Mouse (Mus musculus) limb, embryonic 10.5 days (tissue): Measurements from ENCODE around the gene Elobl. TPM values are rescaled to one million over a fixed set of nuclear protein-coding genes. Genes with fewer than 3 reads are reported as not detected.

ENCODE experiments used
- DNase-seq: peaks from one replicate; pipeline ENCODE4 v3.0.0-alpha.2; 2017; ENCODE audit warnings: low spot score
- H3K27ac ChIP-seq: fragments of 300-500 bp; sonication (generic); 2 replicates; pipeline ENCODE4 v1.5.1; 2016; ENCODE audit warnings: mild to moderate bottlenecking
- H3K27me3 ChIP-seq: fragments of 300-500 bp; sonication (generic); 2 replicates; pipeline ENCODE4 v1.6.1; 2016; ENCODE audit warnings: low read depth, mild to moderate bottlenecking; ENCODE audit not compliant: poor library complexity, severe bottlenecking
- H3K36me3 ChIP-seq: fragments of 300-500 bp; sonication (generic); 2 replicates; pipeline ENCODE4 v1.6.1; 2016; ENCODE audit warnings: mild to moderate bottlenecking, moderate library complexity
- H3K4me1 ChIP-seq: fragments of 300-500 bp; sonication (generic); 2 replicates; pipeline ENCODE4 v1.6.1; 2016
- H3K4me3 ChIP-seq: fragments of 300-500 bp; sonication (generic); 2 replicates; pipeline ENCODE4 v1.5.1; 2016; ENCODE audit warnings: mild to moderate bottlenecking, moderate library complexity
- H3K9me3 ChIP-seq: fragments of 300-500 bp; sonication (generic); replicated peaks from 2 replicates; pipeline ENCODE4 v1.6.1; 2016; ENCODE audit warnings: mild to moderate bottlenecking
- WGBS: fragments of 180-500 bp; shearing (Covaris S2); methylation state at CpG from one replicate; pipeline ENCODE4 v1.1.7; 2016; 5-methylcytosine and 5-hydroxymethylcytosine counted together
- polyA plus RNA-seq: library from polyadenylated mRNA; unstranded; fragments of >200 nt; fragmentation: Nextera tagmentation; extraction: Ambion mirVana; gene quantifications from 2 replicates; pipeline ENCODE4 v1.2.1, GENCODE M21; 2016

Elobl gene
- polyA plus RNA-seq, 1 experiment from 2014 or later = not detected

DNA sequence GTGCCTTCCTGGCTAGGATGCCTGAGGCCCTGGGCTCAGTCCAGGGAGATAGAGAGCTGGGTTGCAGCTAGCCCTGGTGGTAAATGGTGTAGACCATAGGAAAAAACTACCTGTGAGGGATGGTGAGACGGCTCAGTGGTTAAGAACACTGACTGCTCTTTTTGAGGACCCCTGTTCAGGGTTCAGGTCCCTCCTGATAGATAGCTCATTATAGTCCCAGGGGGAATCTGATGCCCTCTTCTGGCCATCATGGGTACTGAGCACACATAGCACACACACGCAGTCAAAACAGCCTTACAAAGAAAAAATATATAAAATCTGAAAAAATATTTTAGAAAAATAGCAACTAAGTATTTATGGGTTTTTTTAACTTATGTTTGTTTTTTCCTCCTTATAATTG, 9.6 kb upstream of the Elobl start:
- H3K27me3 ChIP-seq = no peaks in the 10 kb centered on the region
- peaks cover 7% of the 10 kb centered on the region for H3K4me1 ChIP-seq
- WGBS = 94% methylated on average over 2 of the region's 2 CpGs
- no peak overlapping the region for H3K4me3 ChIP-seq
- peaks cover 23% of the 10 kb centered on the region for H3K36me3 ChIP-seq
- H3K9me3 ChIP-seq = no peaks in the 10 kb centered on the region
- no peak for DNase-seq
- no peak overlapping the region for H3K27ac ChIP-seq

- H3K27me3 ChIP-seq = no peaks in the 10 kb centered on the region
- peaks cover 14% of the 10 kb centered on the region for H3K36me3 ChIP-seq
- 2% methylated on average over 62 of the region's 62 CpGs for WGBS
- peak overlapping the region; percentile 82 for H3K4me3 ChIP-seq
- peak overlapping the region; percentile 95 for H3K27ac ChIP-seq
- DNase-seq = peak; percentile 95
- no peaks in the 10 kb centered on the region for H3K9me3 ChIP-seq
- peaks cover 7% of the 10 kb centered on the region for H3K4me1 ChIP-seq
These were observed 7.3 kb upstream of the Elobl start for GRCm38 (mm10) chr11:88973776-88974701.

- DNase-seq = no peak
- WGBS = 35% methylated on average over 2 of the region's 2 CpGs
These were observed 3.5 kb upstream of the Elobl start, which contains the start of gene Coil for GRCm38 (mm10) chr11:88970202-88970732. Gene Coil (plus strand): TSS chr11:88970252.

DNA sequence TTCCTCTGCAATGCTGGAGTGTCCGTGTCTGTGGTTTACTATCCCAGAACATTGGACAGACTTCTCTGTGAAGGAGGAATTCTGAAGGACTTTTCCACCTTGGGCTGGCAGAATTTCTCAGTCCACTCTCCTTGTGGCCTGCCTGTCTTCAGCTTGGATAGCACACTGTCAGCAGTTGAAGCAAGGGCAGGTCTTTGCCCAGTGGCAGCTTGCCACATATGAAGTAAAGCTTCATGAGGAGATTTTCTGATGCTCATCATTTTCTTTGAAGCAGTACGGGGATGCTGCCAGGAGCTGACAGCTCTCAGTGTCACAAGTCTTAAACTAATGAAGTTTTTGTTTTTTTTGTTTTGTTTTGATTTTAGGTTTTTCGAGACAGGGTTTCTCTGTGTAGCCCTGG, 7.9 kb downstream of the Elobl start:
- DNase-seq = no peak
- 83% methylated on average over 3 of the region's 3 CpGs for WGBS
- Histone ChIP-seq H3K4me3 (no peak overlapping the region), H3K9me3 (no peaks in the 10 kb centered on the region), H3K36me3 (no peaks in the 10 kb centered on the region), H3K27me3 (no peaks in the 10 kb centered on the region), H3K27ac (no peak overlapping the region), H3K4me1 (peaks cover 13% of the 10 kb centered on the region)

More at GRCm38 (mm10) chr11:88970202-88970732, 3.5 kb upstream of the Elobl start, which contains the start of gene Coil:
- Histone ChIP-seq H3K4me1 (peaks cover 7% of the 10 kb centered on the region), H3K27me3 (no peaks in the 10 kb centered on the region), H3K9me3 (no peaks in the 10 kb centered on the region), H3K27ac (no peak within 1 kb of the TSS), H3K4me3 (no peak within 1 kb of the TSS), H3K36me3 (no peaks in the 10 kb centered on the region)

GRCm38 (mm10) chr11:88955217-88955969, 11.3 kb downstream of the Elobl start, which contains the start of gene Scpep1:
Gene Scpep1 (minus strand): TSS chr11:88955465.
- H3K4me3 ChIP-seq = peak within 1 kb of the TSS; percentile 63
- H3K27ac ChIP-seq = peak within 1 kb of the TSS; percentile 89
- peaks cover 16% of the 10 kb centered on the region for H3K4me1 ChIP-seq
- peak; percentile 95 for DNase-seq
- no peaks in the 10 kb centered on the region for H3K9me3 ChIP-seq
- H3K27me3 ChIP-seq = no peaks in the 10 kb centered on the region
- whole genome bisulfite sequencing = 6% methylated on average over 34 of the region's 34 CpGs
- H3K36me3 ChIP-seq = peaks cover 22% of the 10 kb centered on the region

DNA sequence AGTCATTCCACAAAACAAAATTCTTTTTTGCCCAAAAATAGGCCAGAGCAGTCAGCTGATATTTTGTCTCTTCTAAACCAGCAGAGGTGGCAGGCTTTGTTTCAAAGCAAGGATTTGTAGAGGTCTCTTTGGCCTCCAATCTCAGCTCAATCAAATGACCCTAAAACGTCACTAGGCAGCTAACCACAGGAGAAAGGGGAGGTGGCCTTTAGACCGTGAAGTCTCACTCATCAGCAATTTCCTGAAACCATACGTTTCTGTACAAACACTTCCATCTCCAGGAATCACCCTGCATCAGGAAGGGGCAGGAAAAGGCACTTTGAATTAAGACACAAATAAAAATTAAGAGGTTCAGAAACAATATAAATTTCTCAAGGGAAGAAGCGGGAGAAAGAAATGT, 11.9 kb downstream of the Elobl start:
- no peak for DNase-seq
- Histone ChIP-seq H3K4me3 (peak overlapping the region; percentile 63), H3K27me3 (no peaks in the 10 kb centered on the region), H3K27ac (peak overlapping the region; percentile 89), H3K9me3 (no peaks in the 10 kb centered on the region), H3K36me3 (peaks cover 27% of the 10 kb centered on the region), H3K4me1 (peaks cover 16% of the 10 kb centered on the region)
- WGBS = 0% methylated on average over 4 of the region's 4 CpGs

DNA sequence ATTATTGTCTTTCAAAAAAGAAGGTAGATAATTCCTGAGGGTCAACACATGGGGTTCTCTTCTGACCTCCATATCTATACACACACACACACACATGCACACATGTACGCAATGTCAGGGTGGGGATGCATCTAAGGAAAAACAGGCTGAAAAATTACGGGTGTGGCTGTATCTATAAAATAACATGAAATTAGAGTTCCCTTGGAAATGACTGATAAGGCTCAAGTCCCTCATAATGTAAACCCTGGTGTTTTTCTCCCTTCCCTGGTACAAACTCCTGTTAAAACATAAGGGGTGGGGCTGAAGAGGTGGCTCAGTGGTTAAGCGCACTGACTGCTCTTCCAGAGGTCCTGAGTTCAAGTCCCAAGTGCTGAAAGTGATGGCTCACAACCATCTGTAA, 13.1 kb downstream of the Elobl start:
- Histone ChIP-seq H3K27ac (no peak overlapping the region), H3K27me3 (no peaks in the 10 kb centered on the region), H3K9me3 (no peaks in the 10 kb centered on the region), H3K36me3 (peaks cover 36% of the 10 kb centered on the region), H3K4me1 (peaks cover 16% of the 10 kb centered on the region), H3K4me3 (no peak overlapping the region)
- no peak for DNase-seq
- WGBS = 95% methylated on average over 3 of the region's 3 CpGs

DNA sequence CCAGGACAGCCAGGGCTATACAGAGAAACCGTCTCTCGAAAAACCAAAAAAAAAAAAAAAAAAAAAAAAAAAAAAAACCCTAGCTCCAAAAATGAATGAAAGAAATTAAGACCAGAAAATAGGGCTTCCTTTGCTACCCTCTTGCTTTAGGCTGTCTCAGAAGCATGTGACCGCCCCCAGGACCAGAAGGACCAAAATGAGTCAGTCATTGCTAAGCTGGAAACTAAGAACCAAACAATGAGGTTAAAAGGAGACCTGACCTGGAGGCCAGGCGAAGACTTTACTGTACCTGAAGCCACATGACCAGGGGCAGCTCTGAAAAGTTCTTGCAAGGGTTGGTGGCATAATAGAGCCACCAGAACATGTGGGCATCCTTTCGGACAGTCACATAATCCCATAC, 14.6 kb downstream of the Elobl start:
- peaks cover 36% of the 10 kb centered on the region for H3K36me3 ChIP-seq
- no peak for DNase-seq
- 97% methylated on average over 5 of the region's 5 CpGs for WGBS

GRCm38 (mm10) chr11:88951576-88951975, 15.2 kb downstream of the Elobl start:
- Histone ChIP-seq H3K27ac (no peak overlapping the region), H3K4me3 (no peak overlapping the region), H3K9me3 (no peaks in the 10 kb centered on the region), H3K27me3 (no peaks in the 10 kb centered on the region), H3K36me3 (peaks cover 42% of the 10 kb centered on the region), H3K4me1 (peaks cover 16% of the 10 kb centered on the region)
- WGBS = 91% methylated on average over 2 of the region's 2 CpGs
- DNase-seq = no peak

More for the DNA sequence above, 14.6 kb downstream of the Elobl start:
- H3K27ac ChIP-seq = no peak overlapping the region
- H3K4me1 ChIP-seq = peaks cover 16% of the 10 kb centered on the region
- H3K27me3 ChIP-seq = no peaks in the 10 kb centered on the region
- H3K9me3 ChIP-seq = no peaks in the 10 kb centered on the region
- no peak overlapping the region for H3K4me3 ChIP-seq

GRCm38 (mm10) chr11:88950640-88951250, 16.0 kb downstream of the Elobl start:
- H3K36me3 ChIP-seq = peaks cover 49% of the 10 kb centered on the region
- H3K4me1 ChIP-seq = peaks cover 16% of the 10 kb centered on the region
- WGBS = 91% methylated on average over 13 of the region's 13 CpGs
- H3K4me3 ChIP-seq = no peak overlapping the region
- no peaks in the 10 kb centered on the region for H3K27me3 ChIP-seq
- no peak overlapping the region for H3K27ac ChIP-seq
- no peaks in the 10 kb centered on the region for H3K9me3 ChIP-seq
- DNase-seq = no peak

DNA sequence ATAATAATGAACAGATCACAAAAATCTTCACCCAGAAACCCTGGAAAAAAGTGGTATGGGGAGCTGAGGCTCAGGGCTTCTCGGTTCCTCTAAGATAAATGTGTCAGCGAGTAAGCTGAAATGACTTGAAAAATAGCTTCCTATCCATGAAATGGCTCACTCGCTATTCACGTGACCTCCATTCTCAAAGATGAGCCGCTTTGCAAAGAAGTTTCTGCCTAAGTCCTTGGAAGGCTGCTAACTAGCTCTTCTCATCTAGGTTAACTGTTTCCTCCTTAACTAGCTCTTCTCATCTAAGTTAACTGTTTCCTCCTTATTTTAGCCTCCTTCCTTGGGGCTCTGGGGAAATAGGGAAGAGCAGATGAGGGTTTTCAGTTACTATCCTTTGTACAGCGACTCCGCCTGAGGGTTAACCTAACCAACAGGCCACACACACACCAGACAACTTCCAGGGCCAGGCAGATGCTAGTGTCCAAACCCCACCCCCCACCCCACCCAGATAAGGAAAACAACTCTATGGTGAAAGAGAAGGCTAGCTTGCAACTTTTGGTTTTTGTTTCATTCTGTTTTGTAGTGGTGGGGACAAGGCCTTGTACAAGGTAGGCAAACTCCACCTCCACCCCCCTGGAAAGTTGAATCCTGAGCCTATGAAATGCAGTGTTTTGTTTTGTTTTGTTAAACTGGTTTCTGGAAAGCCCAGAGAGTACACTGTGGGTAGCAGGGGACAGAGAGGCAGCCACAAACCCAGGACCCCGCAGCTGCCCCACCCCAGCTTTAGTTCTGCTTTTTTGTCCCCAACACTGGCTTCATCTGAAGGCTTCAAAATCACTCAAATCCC, 16.7 kb downstream of the Elobl start:
- DNase-seq = no peak
- 89% methylated on average over 8 of the region's 8 CpGs for WGBS
- Histone ChIP-seq H3K9me3 (no peaks in the 10 kb centered on the region), H3K36me3 (peaks cover 56% of the 10 kb centered on the region), H3K27ac (no peak overlapping the region), H3K4me3 (no peak overlapping the region), H3K4me1 (peaks cover 12% of the 10 kb centered on the region; the same call in 1 of the 2 replicates), H3K27me3 (no peaks in the 10 kb centered on the region)

DNA sequence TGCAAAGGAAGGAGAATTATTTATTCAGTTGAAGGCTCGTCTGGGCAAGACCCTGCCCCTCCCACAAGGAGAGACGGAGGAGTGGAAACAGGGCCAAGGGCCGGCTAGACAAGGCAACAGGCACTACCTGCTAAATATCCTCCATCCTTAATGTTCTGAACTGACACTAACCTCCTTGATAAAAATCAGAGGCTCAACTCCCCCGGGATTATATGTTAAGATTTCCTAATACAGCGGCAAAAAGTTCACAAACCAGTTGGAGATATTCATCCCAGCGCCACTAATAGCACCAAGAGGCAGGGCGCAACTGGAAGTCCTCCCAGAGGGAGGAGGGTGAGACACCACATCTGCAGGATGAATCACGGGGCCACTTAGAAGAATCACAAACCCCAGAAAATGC, 17.8 kb downstream of the Elobl start:
- H3K27me3 ChIP-seq = no peaks in the 10 kb centered on the region
- H3K36me3 ChIP-seq = peaks cover 67% of the 10 kb centered on the region
- H3K4me1 ChIP-seq = 0 out of 2 replicates have a peak, but pooled peaks cover 3% of the 10 kb centered on the region
- no peak overlapping the region for H3K27ac ChIP-seq
- 81% methylated on average over 8 of the region's 8 CpGs for WGBS
- no peaks in the 10 kb centered on the region for H3K9me3 ChIP-seq
- no peak for DNase-seq
- no peak overlapping the region for H3K4me3 ChIP-seq
